Mouse (Mus musculus) thymus, postnatal 36 days (tissue): Measurements from ENCODE around the gene Areg.

Source experiments
- DNase-seq, 2 experiments: peaks; one replicate each; pipeline ENCODE4 v3.0.0; 2022; ENCODE audit warnings: mixed read lengths in 2 of 2

Areg gene

GRCm38 (mm10) chr5:91176397-91176796, 37.0 kb downstream of the Areg start:
- no peak for DNase-seq

GRCm38 (mm10) chr5:91194572-91194971, 55.2 kb downstream of the Areg start:
- no peak for DNase-seq
